Mouse (Mus musculus) lung, adult 2 months (tissue): ENCODE data around the gene Ntn1. TPM values are rescaled to one million over a fixed set of nuclear protein-coding genes. Genes with fewer than 3 reads are reported as not detected.
A peak's percentile ranks its signal among the peaks of the same experiment; 100 is the strongest.

Source experiments
- DNase-seq: peaks from one replicate; pipeline ENCODE4 v3.0.0; 2022
- H3K4me1 ChIP-seq: fragments of 200-500 bp; 2 replicates; pipeline ENCODE4 v1.6.1; 2011; ENCODE audit warnings: low read length; ENCODE audit not compliant: control insufficient read depth, insufficient read depth
- H3K4me3 ChIP-seq: fragments of 200-500 bp; replicated peaks from 2 replicates; pipeline ENCODE3; 2011; ENCODE audit warnings: low read depth, mild to moderate bottlenecking, control low read depth, low read length; ENCODE audit errors: extremely low read depth
- CTCF ChIP-seq: fragments of 200-500 bp; IDR thresholded peaks from 2 replicates; pipeline ENCODE4 v1.5.1; 2011; ENCODE audit warnings: mild to moderate bottlenecking, low read length, control low read depth; ENCODE audit not compliant: insufficient read depth
- POLR2A ChIP-seq: fragments of 200-500 bp; IDR thresholded peaks from 2 replicates; pipeline ENCODE4 v1.6.1; 2011; ENCODE audit warnings: low read depth, mild to moderate bottlenecking, control low read depth, low read length, borderline replicate concordance; ENCODE audit errors: extremely low read depth
- WGBS: fragments of 180-500 bp; shearing (Covaris S2); methylation state at CpG from one replicate; pipeline ENCODE4 v1.1.7; 2018; 5-methylcytosine and 5-hydroxymethylcytosine counted together
- polyA plus RNA-seq: library from polyadenylated mRNA; depleted of rRNA; stranded (reverse); fragments of >200 nt; gene quantifications from 2 replicates; pipeline ENCODE4 v1.2.3, GENCODE M21; 2012

The Ntn1 gene
- polyA plus RNA-seq, 1 experiment, result 58.8 TPM

DNA sequence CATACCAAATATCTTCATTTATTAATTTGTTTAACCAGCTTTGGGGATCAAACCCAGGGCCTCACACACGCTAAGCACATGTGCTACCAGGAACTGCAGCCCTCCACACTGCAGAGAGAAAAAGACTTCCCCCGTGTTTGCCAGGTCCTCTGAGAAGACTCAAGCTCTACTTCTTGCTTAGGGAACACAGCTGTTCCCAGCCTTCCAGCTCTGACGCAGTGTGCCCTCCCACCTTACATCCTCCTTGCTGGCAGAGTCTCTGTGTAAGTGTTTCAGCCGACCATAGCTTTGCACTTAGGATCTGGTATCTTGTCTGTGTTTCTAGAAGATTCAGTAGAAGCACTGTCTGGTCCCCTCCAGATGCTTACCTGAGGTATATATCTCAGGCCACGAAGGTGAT lies 209.8 kb downstream of the Ntn1 start:
- H3K4me1 ChIP-seq, result peaks cover 19% of the 10 kb centered on the region
- WGBS, result 85% methylated on average over 5 of the region's 5 CpGs
- no peak for DNase-seq
- TF ChIP-seq CTCF (no peak), POLR2A (no peak)
- no peak overlapping the region for H3K4me3 ChIP-seq

DNA sequence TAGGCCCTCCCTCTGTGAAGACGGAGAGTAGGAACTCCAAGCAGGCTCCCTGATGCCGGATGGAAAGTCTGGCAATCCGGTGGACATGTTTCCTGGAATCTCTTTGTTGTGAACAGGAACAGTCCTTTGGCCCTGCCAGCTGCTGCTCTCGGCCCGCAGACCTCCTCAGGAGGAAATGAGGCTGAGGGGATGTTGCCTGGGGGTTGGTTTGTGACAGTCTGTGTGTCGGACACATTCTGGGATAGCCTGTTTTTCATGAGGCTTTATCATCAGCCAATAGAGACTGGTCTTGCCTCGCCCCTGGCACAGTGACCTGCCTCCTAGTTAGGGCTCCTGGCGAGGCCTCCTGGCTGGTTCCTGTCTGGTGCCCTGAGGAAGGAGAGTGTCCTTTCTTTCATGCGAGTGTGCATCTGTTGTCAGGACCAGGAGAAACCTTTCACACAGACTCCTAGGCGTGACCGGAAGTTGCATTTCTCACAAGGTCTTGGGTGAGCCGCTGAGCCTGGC lies 211.9 kb downstream of the Ntn1 start:
- Histone ChIP-seq H3K4me1 (peaks cover 10% of the 10 kb centered on the region), H3K4me3 (no peak overlapping the region)
- WGBS, result 41% methylated on average over 12 of the region's 12 CpGs
- DNase-seq, result no peak
- TF ChIP-seq POLR2A (no peak), CTCF (no peak)

DNA sequence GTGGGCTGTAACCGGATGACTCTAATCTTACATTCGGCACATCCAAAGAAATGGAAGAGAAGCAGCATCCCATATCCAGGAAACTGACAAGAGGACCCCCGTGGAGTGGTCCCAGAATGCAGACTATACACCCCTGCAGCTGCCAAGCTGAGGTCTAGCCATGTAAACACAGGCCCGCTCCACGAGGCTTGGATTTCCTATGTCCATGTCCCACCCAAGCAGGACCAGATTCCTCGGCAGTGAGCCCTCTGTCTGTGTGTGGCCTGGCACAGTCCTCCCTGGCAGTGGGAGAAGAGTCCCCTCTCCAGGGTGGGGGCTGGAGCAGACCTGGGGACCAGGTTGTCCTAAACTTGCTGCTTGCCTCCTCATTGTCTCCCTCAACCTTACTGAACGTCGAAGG lies 213.4 kb downstream of the Ntn1 start:
- 65% methylated on average over 8 of the region's 8 CpGs for WGBS
- H3K4me3 ChIP-seq, result no peak overlapping the region
- DNase-seq, result no peak
- peaks cover 10% of the 10 kb centered on the region for H3K4me1 ChIP-seq
- TF ChIP-seq POLR2A (no peak), CTCF (no peak)

DNA sequence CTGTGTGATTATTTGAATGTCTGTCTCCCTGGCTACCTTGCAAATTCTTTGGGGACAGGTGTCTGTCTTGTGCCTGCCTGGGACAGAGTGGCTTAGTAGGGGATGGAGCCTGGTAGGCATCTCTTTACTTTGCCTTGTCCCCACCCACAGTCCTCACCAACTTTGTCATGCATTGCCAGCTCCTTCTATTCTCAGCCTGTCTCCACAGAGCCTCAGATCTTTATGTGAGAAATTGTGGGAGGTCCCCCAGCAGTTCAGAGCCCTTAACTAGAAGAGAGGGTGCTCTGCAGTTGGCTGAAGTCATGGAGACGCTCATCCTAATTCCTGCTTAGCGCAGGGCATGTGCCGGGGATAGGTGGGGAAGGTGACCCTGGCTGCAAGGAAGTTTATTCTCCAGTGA lies 215.0 kb downstream of the Ntn1 start:
- no peak for DNase-seq
- TF ChIP-seq CTCF (no peak), POLR2A (no peak)
- H3K4me3 ChIP-seq, result no peak overlapping the region
- peaks cover 10% of the 10 kb centered on the region for H3K4me1 ChIP-seq
- 97% methylated on average over 3 of the region's 3 CpGs for WGBS

DNA sequence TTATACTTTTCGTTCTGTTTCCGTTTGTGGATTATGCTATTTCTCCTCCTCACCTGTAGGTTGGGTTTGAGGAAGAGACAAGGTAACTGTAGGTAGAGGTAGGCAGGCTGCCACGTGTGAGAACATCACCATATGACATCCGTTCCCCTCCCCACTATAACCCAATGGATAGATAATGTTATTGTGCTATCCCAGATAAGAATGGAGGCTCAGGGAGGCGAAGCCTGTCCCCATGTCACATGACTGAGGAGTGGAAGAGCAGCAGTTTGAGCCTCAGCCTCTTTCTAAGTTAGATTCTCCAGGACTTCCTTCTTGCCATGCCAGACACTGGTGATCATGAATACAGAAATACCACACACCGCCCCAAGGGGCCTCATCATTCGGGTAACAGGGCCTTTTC lies 223.2 kb downstream of the Ntn1 start:
- 0 out of 2 replicates have a peak, but pooled peaks cover 2% of the 10 kb centered on the region for H3K4me1 ChIP-seq
- WGBS, result 89% methylated on average over 7 of the region's 7 CpGs
- no peak overlapping the region for H3K4me3 ChIP-seq
- no peak for DNase-seq
- TF ChIP-seq CTCF, result no peak
- no peak for TF ChIP-seq POLR2A

DNA sequence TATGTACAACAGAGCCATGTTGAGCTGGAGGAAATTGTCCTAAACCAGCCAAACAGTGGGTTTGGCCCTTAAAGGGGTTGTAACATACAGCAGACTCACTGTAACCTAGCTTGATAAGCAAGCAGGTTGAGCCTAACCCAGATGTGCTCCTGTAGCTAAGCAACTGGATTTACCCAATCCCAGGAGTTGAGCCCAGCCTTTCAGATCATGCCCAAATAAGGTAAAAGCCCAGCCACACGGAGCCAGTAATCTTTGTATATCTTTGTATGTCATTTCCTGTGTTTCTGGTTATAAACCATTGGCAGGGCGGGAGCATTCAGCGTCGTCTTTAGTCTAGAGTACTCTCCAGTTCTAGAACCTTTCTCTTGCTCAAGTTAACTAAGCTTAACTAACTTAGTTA lies 224.1 kb downstream of the Ntn1 start:
- Histone ChIP-seq H3K4me1 (0 out of 2 replicates have a peak, but pooled peaks cover 2% of the 10 kb centered on the region), H3K4me3 (no peak overlapping the region)
- DNase-seq, result no peak
- TF ChIP-seq POLR2A (no peak), CTCF (no peak)
- 34% methylated on average over 4 of the region's 4 CpGs for WGBS

DNA sequence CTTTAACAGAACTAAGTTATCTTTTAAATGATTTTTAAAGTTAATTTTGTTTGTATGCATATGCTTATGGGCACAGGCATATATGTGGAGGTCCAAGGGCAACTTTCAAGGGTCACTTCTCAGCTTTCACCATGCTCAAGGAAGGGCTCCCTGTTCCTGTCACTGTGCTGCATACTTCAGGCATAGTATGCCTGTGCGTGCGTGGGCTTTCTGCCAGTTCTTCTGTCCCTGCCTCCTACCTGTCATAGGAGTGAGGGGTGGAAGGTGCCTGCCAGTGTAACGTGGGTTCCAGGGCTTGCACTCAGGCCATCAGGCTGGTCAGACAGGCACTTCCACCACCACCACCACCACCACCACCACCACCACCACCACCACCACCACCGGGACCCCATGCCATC lies 228.0 kb downstream of the Ntn1 start:
- TF ChIP-seq CTCF (no peak), POLR2A (no peak)
- 59% methylated on average over 4 of the region's 4 CpGs for WGBS

DNA sequence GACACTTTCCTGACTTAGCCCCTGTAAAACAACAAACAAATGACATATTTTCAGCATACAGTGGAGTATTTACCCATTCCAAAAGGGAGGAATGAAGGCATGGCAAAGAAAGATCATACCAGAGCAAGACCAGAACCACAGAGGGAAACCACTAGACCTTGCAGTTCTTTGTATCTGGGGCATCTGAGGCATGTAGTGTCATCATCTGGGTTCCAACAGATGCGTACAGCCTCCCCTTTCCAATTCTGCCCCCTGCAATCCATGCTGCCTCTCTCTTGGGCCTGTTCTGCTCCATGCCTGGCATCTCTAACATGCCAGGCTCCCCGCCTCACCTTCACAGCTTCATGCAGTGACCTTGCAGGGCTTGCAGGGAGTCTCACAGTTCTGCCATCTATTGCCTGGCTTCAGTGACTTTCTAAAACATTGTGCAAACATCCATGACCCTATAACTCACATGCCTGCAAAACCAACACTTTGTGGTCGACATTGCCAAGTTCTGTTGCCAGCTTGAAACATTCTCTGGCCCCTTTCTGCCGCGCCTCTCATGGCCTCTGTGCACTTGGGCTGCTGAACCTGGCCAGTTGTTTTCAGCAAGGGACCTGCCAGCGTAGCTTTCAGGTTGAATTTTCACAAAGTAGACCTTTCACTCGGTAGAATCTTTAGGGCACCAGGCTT lies 228.5 kb downstream of the Ntn1 start:
- Histone ChIP-seq H3K4me3 (no peak overlapping the region), H3K4me1 (peaks cover 2% of the 10 kb centered on the region; the same call in 1 of the 2 replicates)
- WGBS, result 66% methylated on average over 7 of the region's 7 CpGs
- no peak for TF ChIP-seq CTCF
- no peak for TF ChIP-seq POLR2A
- DNase-seq, result no peak

More for the DNA sequence above, 228.0 kb downstream of the Ntn1 start:
- DNase-seq, result no peak
- no peak overlapping the region for H3K4me3 ChIP-seq
- H3K4me1 ChIP-seq, result peaks cover 2% of the 10 kb centered on the region; the same call in 1 of the 2 replicates

DNA sequence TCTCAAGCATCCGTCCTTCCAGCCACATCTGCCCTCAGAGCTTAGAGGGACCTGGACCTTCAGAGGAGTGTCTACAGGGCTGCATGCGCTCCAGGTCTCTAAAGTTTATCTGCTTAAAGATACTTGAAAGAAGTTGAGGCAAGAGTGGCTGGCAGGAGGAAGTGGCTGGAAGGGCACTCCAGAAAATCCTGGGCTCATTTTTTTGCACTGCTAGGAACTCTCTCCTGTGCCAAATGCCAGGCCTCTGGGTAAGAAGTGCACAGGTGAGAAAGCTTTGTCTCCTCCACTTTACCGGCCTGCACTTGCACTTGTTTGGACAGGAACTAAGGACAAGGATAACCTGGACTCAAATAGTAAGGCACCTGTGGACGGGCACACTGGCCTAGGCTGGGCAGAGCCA lies 232.2 kb downstream of the Ntn1 start:
- TF ChIP-seq CTCF (no peak), POLR2A (no peak)
- Histone ChIP-seq H3K4me1 (peaks cover 2% of the 10 kb centered on the region; the same call in 1 of the 2 replicates), H3K4me3 (no peak overlapping the region)
- DNase-seq, result peak; percentile 17
- WGBS, result 67% methylated on average over 4 of the region's 4 CpGs

DNA sequence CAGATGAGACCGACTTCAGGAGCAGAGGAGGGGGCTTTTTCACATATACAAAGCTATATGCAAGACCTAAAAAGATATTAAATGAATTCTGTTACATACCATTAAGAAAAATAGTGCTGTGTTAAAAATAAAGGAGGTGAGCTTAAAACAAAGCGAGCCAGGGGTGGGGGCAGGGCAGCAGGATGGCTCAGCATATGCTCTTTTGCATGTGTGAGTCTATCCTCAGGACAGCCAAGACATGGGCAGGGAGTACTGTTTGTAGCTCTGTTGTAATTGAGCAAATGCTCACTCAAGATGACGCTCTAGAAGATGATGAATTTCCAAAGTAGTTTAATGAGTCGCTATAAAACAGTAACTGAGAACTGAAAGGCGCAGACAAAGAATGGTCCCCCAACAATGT lies 236.2 kb downstream of the Ntn1 start:
- H3K4me1 ChIP-seq, result no peaks in the 10 kb centered on the region; the same call in 1 of the 2 replicates
- DNase-seq, result no peak
- WGBS, result 95% methylated on average over 5 of the region's 5 CpGs
- no peak for TF ChIP-seq CTCF
- no peak for TF ChIP-seq POLR2A
- H3K4me3 ChIP-seq, result no peak overlapping the region
